Mouse (Mus musculus): ENCODE measurements around the gene Wsb1. TPM values are rescaled to one million over a fixed set of nuclear protein-coding genes. Genes with fewer than 3 reads are reported as not detected.

Wsb1 gene
- polyA plus RNA-seq, 1 experiment from 2014 or later: 64.7 TPM

GRCm38 (mm10) chr11:79293971-79294370 is 39.5 kb upstream of the Wsb1 start:
- ATAC-seq: peak; percentile 88
- Histone ChIP-seq H3K4me2 (replicated peaks; ENCODE audit: low read depth) (no peak overlapping the region), H3K27me3 (replicated peaks; ENCODE audit: control insufficient read depth, insufficient read depth, low read length) (no peaks in the 10 kb centered on the region), H3K4me3 (ENCODE audit: low read depth, low read length) (no peak overlapping the region), H3K9me3 (ENCODE audit: control insufficient read depth) (no peaks in the 10 kb centered on the region), H3K27ac (ENCODE audit: low read depth, low read length) (peak overlapping the region; percentile 9; the same call in 1 of the 2 replicates), H3K4me1 (replicated peaks; ENCODE audit: control insufficient read depth, insufficient read depth, low read length) (0 out of 2 replicates have a peak, but pooled peaks cover 7% of the 10 kb centered on the region), H3K9ac (ENCODE audit: low read depth, low read length) (no peak overlapping the region), H3K36me3 (ENCODE audit: control insufficient read depth, insufficient read depth) (no peaks in the 10 kb centered on the region)
- no peak for TF ChIP-seq CTCF (IDR thresholded peaks at IDR 0.05; ENCODE audit: low read depth)
- WGBS: 15% methylated on average over 1 of the region's 1 CpGs

- H3K4me3 ChIP-seq (ENCODE audit: low read depth, low read length): no peak overlapping the region
- 81% methylated on average over 3 of the region's 3 CpGs for WGBS
- no peak overlapping the region for H3K4me2 ChIP-seq (replicated peaks; ENCODE audit: low read depth)
- no peak for TF ChIP-seq CTCF (IDR thresholded peaks at IDR 0.05; ENCODE audit: low read depth)
- no peaks in the 10 kb centered on the region for H3K9me3 ChIP-seq (ENCODE audit: control insufficient read depth)
- no peak overlapping the region for H3K27ac ChIP-seq (ENCODE audit: low read depth, low read length)
- H3K4me1 ChIP-seq (replicated peaks; ENCODE audit: control insufficient read depth, insufficient read depth, low read length): 0 out of 2 replicates have a peak, but pooled peaks cover 7% of the 10 kb centered on the region
- no peaks in the 10 kb centered on the region for H3K36me3 ChIP-seq (ENCODE audit: control insufficient read depth, insufficient read depth)
- no peak overlapping the region for H3K9ac ChIP-seq (ENCODE audit: low read depth, low read length)
- no peak for ATAC-seq
- no peaks in the 10 kb centered on the region for H3K27me3 ChIP-seq (replicated peaks; ENCODE audit: control insufficient read depth, insufficient read depth, low read length)
These were observed 38.6 kb upstream of the Wsb1 start for GRCm38 (mm10) chr11:79293025-79293424.

GRCm38 (mm10) chr11:79292130-79292529 is 37.7 kb upstream of the Wsb1 start:
- no peak overlapping the region for H3K4me2 ChIP-seq (replicated peaks; ENCODE audit: low read depth)
- no peaks in the 10 kb centered on the region for H3K9me3 ChIP-seq (ENCODE audit: control insufficient read depth)
- H3K4me1 ChIP-seq (replicated peaks; ENCODE audit: control insufficient read depth, insufficient read depth, low read length): peaks cover 14% of the 10 kb centered on the region; the same call in 1 of the 2 replicates

GRCm38 (mm10) chr11:79291651-79292050 is 37.2 kb upstream of the Wsb1 start:
- 35% methylated on average over 5 of the region's 5 CpGs for WGBS
- Histone ChIP-seq H3K4me1 (replicated peaks; ENCODE audit: control insufficient read depth, insufficient read depth, low read length) (peaks cover 14% of the 10 kb centered on the region; the same call in 1 of the 2 replicates), H3K27me3 (replicated peaks; ENCODE audit: control insufficient read depth, insufficient read depth, low read length) (no peaks in the 10 kb centered on the region), H3K9me3 (ENCODE audit: control insufficient read depth) (no peaks in the 10 kb centered on the region), H3K36me3 (ENCODE audit: control insufficient read depth, insufficient read depth) (no peaks in the 10 kb centered on the region), H3K4me2 (replicated peaks; ENCODE audit: low read depth) (no peak overlapping the region), H3K9ac (ENCODE audit: low read depth, low read length) (no peak overlapping the region), H3K27ac (ENCODE audit: low read depth, low read length) (no peak overlapping the region), H3K4me3 (ENCODE audit: low read depth, low read length) (no peak overlapping the region)
- no peak for ATAC-seq
- no peak for TF ChIP-seq CTCF (IDR thresholded peaks at IDR 0.05; ENCODE audit: low read depth)

More at GRCm38 (mm10) chr11:79292130-79292529, 37.7 kb upstream of the Wsb1 start:
- Histone ChIP-seq H3K36me3 (ENCODE audit: control insufficient read depth, insufficient read depth) (no peaks in the 10 kb centered on the region), H3K27ac (ENCODE audit: low read depth, low read length) (no peak overlapping the region), H3K27me3 (replicated peaks; ENCODE audit: control insufficient read depth, insufficient read depth, low read length) (no peaks in the 10 kb centered on the region), H3K4me3 (ENCODE audit: low read depth, low read length) (no peak overlapping the region), H3K9ac (ENCODE audit: low read depth, low read length) (no peak overlapping the region)
- TF ChIP-seq CTCF (IDR thresholded peaks at IDR 0.05; ENCODE audit: low read depth): no peak
- ATAC-seq: no peak
- 34% methylated on average over 3 of the region's 3 CpGs for WGBS

- H3K9ac ChIP-seq (ENCODE audit: low read depth, low read length): no peak overlapping the region
- WGBS: 49% methylated on average over 2 of the region's 2 CpGs
These were observed 36.0 kb upstream of the Wsb1 start for GRCm38 (mm10) chr11:79290473-79290872.

GRCm38 (mm10) chr11:79288913-79289640 is 34.6 kb upstream of the Wsb1 start:
- Histone ChIP-seq H3K4me2 (replicated peaks; ENCODE audit: low read depth) (no peak overlapping the region), H3K9ac (ENCODE audit: low read depth, low read length) (no peak overlapping the region), H3K27me3 (replicated peaks; ENCODE audit: control insufficient read depth, insufficient read depth, low read length) (no peaks in the 10 kb centered on the region), H3K27ac (ENCODE audit: low read depth, low read length) (no peak overlapping the region), H3K9me3 (ENCODE audit: control insufficient read depth) (no peaks in the 10 kb centered on the region), H3K36me3 (ENCODE audit: control insufficient read depth, insufficient read depth) (no peaks in the 10 kb centered on the region), H3K4me3 (ENCODE audit: low read depth, low read length) (no peak overlapping the region), H3K4me1 (replicated peaks; ENCODE audit: control insufficient read depth, insufficient read depth, low read length) (peaks cover 14% of the 10 kb centered on the region; the same call in 1 of the 2 replicates)
- WGBS: 79% methylated on average over 5 of the region's 5 CpGs
- ATAC-seq: no peak
- TF ChIP-seq CTCF (IDR thresholded peaks at IDR 0.05; ENCODE audit: low read depth): no peak

More at GRCm38 (mm10) chr11:79290473-79290872, 36.0 kb upstream of the Wsb1 start:
- no peaks in the 10 kb centered on the region for H3K27me3 ChIP-seq (replicated peaks; ENCODE audit: control insufficient read depth, insufficient read depth, low read length)
- H3K4me2 ChIP-seq (replicated peaks; ENCODE audit: low read depth): no peak overlapping the region
- H3K36me3 ChIP-seq (ENCODE audit: control insufficient read depth, insufficient read depth): no peaks in the 10 kb centered on the region
- H3K9me3 ChIP-seq (ENCODE audit: control insufficient read depth): no peaks in the 10 kb centered on the region
- TF ChIP-seq CTCF (IDR thresholded peaks at IDR 0.05; ENCODE audit: low read depth): peak; percentile 86
- no peak for ATAC-seq
- H3K27ac ChIP-seq (ENCODE audit: low read depth, low read length): no peak overlapping the region
- peaks cover 14% of the 10 kb centered on the region; the same call in 1 of the 2 replicates for H3K4me1 ChIP-seq (replicated peaks; ENCODE audit: control insufficient read depth, insufficient read depth, low read length)
- H3K4me3 ChIP-seq (ENCODE audit: low read depth, low read length): no peak overlapping the region

Measured in intestine, postnatal 0 days (tissue).